Mouse (Mus musculus) ES-Bruce4 (cell line): ENCODE data around the gene Cyth3.

Experiments
- CTCF ChIP-seq: IDR thresholded peaks from one replicate; pipeline ENCODE4 v1.8.1; 2011; ENCODE audit warnings: low read depth, low read length
- EP300 ChIP-seq: IDR thresholded peaks from 2 replicates; pipeline ENCODE4 v1.6.1; 2011; ENCODE audit warnings: low read depth, low read length; ENCODE audit not compliant: insufficient read depth
- POLR2A ChIP-seq: IDR thresholded peaks from one replicate; pipeline ENCODE4 v1.8.1; 2011; ENCODE audit warnings: low read length; ENCODE audit not compliant: insufficient read depth

GRCm38 (mm10) chr5:143677363-143677762 lies 55.1 kb downstream of the Cyth3 start:
- TF ChIP-seq CTCF (no peak), EP300 (no peak), POLR2A (no peak)
